Mouse (Mus musculus): Measurements from ENCODE around the gene Ntm.
A peak's percentile ranks its signal among the peaks of the same experiment; 100 is the strongest.

Ntm gene

DNA sequence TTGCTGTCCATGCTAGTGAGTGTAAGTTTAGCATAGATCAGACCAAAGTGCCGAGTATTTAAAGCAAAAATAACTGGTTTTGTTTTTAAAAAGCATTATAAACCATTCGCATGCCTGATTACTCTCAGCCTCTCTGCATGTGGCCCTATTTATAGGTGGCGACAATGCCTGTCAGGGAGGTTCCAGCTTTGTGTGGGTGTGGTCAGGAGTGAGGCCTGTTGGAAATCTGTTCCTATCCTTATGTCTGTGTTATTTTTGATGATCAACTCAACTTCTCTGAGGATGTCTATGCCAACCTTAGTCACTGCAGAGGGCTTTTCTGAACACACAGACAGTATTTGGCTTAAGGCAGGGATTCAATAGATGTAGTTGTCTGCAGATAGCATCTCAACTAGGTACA lies 78.9 kb downstream of the Ntm start:
- no peak for DNase-seq (ENCODE audit: low spot score)

DNA sequence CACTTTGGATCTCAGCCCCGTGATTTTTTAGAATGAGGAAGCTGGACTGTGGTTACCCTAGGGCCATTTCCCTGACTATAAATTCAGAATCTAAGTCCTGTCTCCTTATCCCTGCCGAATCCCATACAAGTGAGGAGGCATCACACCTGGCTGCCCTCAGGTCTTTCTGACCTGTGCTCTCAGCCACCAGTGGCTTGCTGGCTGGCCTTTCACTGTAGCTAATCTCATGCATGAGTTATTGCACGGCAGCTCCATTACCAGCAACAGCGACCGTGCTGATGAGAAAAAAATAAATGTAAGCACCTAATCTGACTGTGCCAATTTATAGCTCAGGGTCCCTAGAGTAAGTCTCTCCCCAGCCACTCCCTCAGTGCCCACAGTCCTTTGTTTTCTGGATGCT lies 81.3 kb downstream of the Ntm start:
- no peak for DNase-seq (ENCODE audit: low spot score)

- no peak for DNase-seq (ENCODE audit: low spot score)
Measured at GRCm38 (mm10) chr9:29877583-29877982, 85.4 kb downstream of the Ntm start.

- no peak for DNase-seq (ENCODE audit: low spot score)
Measured at GRCm38 (mm10) chr9:29867746-29868145, 95.2 kb downstream of the Ntm start.

- no peak for DNase-seq (ENCODE audit: low spot score)
Measured at GRCm38 (mm10) chr9:29866824-29867223, 96.1 kb downstream of the Ntm start.

- no peak for DNase-seq (ENCODE audit: low spot score)
Measured at GRCm38 (mm10) chr9:29866101-29866500, 96.8 kb downstream of the Ntm start.

DNA sequence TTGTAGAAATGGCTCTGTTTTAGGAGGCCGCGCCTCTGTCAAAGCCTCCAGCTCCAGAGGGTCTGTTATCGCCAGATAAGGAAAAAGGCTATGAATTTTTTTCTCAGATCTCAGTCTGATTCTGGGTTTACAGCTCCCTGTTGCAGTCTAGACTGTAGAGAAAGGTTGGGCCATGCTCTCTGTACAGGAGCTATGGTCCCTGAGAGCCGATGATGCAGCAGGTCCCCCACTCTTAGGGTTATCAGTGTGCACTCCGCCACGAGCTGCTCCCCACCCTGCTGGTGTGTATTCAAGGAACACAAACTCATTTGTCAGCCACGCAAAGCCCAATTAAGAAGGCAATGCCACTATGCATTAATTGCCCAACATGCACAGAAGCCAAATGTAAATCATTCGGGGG lies 97.4 kb downstream of the Ntm start:
- no peak for DNase-seq (ENCODE audit: low spot score)

DNA sequence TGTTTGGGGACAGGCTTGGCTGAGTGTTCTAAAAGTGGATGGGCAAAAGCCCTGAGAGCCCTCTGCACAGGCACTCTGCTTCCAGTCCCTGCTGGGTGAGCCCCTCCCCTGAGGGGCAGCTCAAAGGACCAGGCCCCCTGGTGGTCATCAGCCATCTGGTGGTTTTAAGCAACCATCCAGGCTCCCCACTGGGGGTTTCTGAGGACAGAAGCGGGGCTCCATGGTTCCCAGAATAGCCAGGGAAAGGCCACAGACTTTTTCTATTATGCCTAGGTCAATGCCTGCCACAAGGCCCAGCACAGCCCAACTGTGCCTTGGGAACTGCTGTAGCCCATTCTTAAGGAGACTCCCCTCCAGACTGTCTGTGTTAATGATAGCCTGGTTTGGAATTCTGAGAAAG lies 98.1 kb downstream of the Ntm start:
- peak; percentile 23 for DNase-seq (ENCODE audit: low spot score)

- DNase-seq (ENCODE audit: low spot score): no peak
Measured at GRCm38 (mm10) chr9:29862408-29862807, 100.5 kb downstream of the Ntm start.

GRCm38 (mm10) chr9:29859256-29860048 lies 103.5 kb downstream of the Ntm start:
- DNase-seq (ENCODE audit: low spot score): no peak

GRCm38 (mm10) chr9:29848735-29849455 lies 114.0 kb downstream of the Ntm start:
- DNase-seq (ENCODE audit: low spot score): no peak

DNA sequence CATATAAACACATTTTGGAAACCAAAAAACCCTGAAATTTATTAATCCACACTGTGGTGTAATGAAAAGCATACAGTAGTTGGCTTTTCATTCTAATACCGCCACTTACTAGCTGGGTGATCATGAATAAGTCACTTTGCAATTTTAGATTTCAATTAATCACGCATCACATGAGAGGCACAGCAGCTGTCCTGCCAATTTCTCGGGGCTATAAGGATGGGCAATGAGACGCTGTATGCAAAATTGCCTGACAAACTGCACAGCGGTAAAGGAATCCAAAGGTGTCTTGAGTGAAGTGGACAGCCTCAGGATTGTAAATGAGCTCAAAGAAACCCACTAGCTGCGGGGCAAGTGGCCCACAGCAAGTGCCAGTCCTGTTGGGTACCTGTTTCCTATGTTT lies 125.6 kb downstream of the Ntm start:
- DNase-seq (ENCODE audit: low spot score): no peak

DNA sequence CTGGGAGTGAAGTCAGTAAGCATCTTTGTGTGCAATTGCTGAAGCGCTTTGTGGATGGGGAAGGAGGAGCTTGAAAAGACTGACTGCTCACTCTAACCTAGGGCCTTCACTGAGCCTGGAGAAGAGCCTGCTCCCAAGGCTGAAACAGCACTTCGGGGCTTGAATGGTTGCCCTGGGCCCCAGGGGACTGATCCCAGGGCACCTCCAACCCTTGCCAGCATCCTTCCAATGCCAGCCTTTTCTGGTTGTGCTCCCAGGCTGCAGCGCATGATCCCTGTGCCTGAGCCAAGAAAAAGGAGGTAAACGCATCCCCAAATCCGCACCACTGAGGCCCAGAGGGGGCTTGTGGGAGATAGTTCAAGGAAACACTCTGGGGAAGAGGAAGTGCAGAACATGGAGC lies 128.0 kb downstream of the Ntm start:
- peak; percentile 57 for DNase-seq (ENCODE audit: low spot score)

GRCm38 (mm10) chr9:29833781-29834180 lies 129.2 kb downstream of the Ntm start:
- DNase-seq (ENCODE audit: low spot score): no peak

DNA sequence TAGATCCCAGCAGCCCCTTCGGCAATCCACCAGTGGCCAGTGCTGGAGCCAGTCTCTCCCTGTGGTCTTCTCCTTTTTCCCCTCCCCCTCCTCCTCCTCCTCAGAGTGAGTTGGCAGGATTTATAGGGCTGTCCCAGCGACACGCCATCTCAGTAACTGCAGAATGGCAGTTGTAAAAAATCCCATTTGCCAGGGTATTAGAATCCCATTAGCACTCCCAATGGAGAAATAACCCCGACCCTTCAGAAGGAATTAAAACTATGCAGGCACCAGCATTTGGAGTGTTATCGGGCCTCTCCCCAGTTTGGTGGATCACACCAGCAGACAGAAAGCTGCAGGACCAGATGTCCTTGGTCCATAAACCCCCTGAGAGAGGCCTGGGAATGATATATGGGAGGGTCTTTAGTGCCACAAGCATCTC lies 135.7 kb downstream of the Ntm start:
- no peak for DNase-seq (ENCODE audit: low spot score)

DNA sequence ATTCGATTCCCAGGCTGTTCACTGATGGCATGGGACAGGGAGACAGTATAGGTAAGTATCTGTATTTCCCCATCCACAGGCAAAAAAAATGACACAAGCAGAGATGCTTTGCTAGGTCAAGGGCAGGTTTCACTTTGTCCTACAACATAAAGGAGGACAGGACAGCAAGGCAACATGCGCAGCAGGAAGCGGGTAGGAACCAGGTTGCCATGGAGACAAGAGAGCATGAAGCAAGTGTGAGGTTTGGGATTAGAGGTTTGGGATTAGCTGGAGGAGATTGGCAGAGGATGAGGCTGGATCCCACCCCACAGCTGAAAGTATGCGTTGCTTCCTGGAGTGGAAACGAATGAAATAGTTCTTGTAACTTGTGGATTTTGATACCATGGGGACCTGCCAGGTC lies 137.7 kb downstream of the Ntm start:
- DNase-seq (ENCODE audit: low spot score): no peak

- DNase-seq (ENCODE audit: low spot score): no peak
Measured at GRCm38 (mm10) chr9:29823716-29824115, 139.2 kb downstream of the Ntm start.

- DNase-seq (ENCODE audit: low spot score): no peak
Measured at GRCm38 (mm10) chr9:29812685-29813084, 150.3 kb downstream of the Ntm start.

GRCm38 (mm10) chr9:29806790-29807189 lies 156.2 kb downstream of the Ntm start:
- DNase-seq (ENCODE audit: low spot score): peak; percentile 32

- no peak for DNase-seq (ENCODE audit: low spot score)
Measured at GRCm38 (mm10) chr9:29804483-29804882, 158.5 kb downstream of the Ntm start.

GRCm38 (mm10) chr9:29803738-29804285 lies 159.1 kb downstream of the Ntm start:
- no peak for DNase-seq (ENCODE audit: low spot score)

DNA sequence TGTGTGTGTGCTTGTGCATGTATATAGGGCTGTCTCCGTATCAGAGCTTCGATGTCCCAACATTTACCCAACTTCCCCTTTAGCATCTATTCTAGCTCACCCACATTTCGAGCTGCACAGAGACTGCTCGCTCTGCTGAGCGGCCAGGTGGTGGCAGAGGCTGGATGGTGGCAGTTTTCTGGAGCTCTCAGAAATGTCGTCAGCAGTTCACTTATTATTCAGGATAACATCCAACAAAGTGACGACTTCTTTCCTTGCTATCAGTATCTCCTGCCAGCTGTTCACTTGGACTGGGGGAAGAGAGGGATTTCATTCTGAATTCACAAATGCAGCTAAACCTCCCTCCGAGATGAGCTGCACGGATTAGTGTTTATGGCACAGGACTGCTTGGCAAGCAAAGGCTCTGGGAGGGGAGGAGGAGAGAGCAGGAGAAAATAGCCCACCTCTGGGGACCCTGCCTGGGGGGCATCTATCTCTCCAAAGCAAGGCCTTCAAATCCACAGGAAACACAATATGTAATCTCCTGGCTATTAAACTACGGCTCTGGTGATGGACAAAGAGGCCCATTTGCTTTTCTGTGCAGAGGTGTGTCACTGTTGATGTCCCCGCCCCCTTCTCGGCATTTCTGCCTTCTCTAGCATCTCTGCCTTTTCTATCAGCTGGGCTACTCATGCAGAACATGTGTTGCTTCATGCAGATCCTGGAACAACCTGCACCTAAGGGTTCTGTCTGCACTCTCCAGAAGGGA lies 159.8 kb downstream of the Ntm start:
- peak; percentile 58 for DNase-seq (ENCODE audit: low spot score)

Data from layer of hippocampus, adult 11-12 months (tissue).